Mouse (Mus musculus) lung, adult 2 months (tissue): ENCODE measurements at regions not wholly inside any gene's neighbourhood (a gene's known extent, or its start where the extent isn't known, plus 50 kb on each side); places are given as distances from the start of the nearest gene placed in this dataset.

Experiments used
- CTCF ChIP-seq: fragments of 200-500 bp; IDR thresholded peaks from 2 replicates; pipeline ENCODE4 v1.5.1; 2011; ENCODE audit warnings: mild to moderate bottlenecking, low read length, control low read depth; ENCODE audit not compliant: insufficient read depth
- POLR2A ChIP-seq: fragments of 200-500 bp; IDR thresholded peaks from 2 replicates; pipeline ENCODE4 v1.6.1; 2011; ENCODE audit warnings: low read depth, mild to moderate bottlenecking, control low read depth, low read length, borderline replicate concordance; ENCODE audit errors: extremely low read depth

DNA sequence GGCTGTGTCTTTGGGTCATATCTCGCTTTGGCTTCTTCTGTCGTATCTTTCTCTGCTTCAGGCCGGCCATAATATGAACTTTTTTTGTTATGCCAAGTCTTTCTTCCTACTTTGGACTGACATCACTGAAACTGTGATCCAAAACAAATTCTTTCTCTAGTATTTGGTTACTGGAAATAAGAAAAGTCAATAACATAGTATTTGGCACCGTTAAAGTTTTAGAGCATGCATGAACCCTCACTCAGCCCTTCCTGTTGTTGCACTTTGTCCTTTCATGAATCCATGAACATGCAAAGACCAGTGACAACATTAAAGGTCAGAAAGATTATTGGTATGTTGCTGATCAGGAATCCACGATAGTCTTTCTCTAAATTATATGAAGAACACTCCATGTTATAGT lies 103.1 kb upstream of the Palmd start:
- TF ChIP-seq POLR2A (no peak), CTCF (no peak)
